Mouse (Mus musculus): ENCODE measurements around the gene Medag. TPM values are rescaled to one million over a fixed set of nuclear protein-coding genes. Genes with fewer than 3 reads are reported as not detected.

Gene Medag
- total RNA-seq, 2 experiments from 2014 or later: 18.6 to 23.0 TPM

DNA sequence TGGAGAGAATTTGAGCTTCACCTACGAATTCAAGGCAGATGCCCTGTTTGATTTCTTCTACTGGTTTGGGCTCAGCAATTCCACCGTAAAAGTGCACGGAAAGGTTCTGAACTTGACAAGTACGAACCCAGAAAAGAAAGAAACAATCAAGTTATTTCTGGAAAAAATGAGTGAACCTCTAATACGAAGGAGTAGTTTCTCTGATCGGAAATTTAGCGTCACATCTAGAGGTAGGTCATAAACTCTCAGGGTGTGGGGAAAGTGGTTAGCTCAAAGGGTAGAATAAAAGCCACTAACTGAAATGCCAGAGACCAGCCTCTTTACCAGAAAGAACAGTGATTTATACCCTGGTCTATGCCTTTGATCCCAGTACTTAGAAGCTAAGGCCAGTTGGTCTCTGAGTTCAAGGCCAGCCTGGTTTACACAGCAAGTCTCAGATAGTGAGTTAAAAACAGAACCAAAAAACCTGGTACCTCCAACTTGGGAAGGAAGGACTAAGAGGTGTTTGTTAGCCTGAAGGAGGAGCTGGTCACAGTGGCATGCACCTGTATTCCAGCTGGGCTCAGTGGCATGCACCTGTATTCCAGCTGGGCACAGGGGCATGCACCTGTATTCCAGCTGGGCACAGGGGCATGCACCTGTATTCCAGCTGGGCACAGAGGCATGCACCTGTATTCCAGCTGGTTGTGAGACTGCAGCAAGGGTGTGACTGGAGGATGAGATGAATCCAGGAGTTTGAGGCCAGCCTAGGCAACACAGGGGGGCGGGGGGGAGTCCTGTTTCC is 15.9 kb downstream of the Medag start:
- DNase-seq (ENCODE audit: low spot score in 2 of 2): no peak

DNA sequence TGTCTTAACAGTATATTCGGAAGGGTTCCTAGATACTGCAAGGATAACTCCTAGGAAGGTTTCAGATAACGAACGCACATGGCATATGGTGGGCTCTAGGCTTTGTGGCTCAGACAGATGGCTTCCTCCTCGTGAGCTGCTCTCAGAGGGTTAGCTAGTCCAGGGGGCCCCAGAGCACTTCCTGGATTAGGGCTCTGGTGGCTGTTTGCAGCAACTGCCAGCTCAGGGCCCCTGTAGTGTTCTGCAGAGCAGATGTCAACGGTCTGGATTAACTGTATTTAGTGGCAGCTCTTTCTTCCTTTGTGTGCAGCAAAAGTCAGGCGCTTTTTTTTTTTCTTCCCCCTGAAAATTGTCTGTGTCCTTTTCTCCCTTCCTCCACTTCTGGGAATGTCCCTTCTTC is 16.8 kb downstream of the Medag start:
- no peak for DNase-seq (ENCODE audit: low spot score in 2 of 2)

DNA sequence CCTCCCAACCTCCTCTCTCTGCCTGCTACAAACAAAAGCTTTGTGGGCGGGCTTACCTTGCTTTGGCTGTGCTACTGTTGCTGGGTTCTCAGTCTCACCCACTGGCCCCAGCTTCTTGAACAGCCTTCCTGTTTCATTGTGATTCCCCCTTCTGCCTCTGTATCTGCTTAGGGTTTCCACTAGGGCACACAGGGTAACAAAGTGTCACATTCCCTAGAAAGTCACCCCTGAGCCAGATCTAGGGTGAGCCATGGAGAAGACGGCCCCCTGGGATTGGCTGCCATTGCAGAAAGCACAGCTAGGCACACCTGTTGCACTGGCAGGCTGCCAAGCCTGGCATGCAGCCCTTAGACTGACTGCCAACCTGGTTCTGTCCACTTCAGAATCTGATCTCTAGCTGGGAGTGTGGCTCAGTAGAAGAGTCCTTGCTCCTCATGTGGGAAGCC is 17.3 kb downstream of the Medag start:
- no peak for DNase-seq (ENCODE audit: low spot score in 2 of 2)

DNA sequence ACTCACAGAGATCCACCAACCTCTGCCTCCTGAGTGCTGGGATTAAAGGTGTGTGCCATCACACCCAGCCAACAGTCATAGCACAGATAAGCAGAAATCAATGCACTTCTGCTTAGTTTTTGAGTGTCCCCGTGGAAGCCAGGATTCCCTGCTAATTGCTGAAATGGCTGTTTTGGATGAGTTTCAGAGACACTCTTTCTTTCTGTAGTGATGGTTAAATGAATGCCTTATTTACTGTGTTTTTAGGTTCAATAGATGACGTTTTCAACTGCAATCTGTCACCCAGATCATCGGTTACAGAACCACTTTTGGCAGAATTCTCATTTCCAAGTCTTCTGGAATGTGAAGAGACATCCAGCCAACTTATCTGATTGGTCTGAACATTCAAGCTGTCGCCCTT is 18.0 kb downstream of the Medag start:
- no peak for DNase-seq (ENCODE audit: low spot score in 2 of 2)

DNA sequence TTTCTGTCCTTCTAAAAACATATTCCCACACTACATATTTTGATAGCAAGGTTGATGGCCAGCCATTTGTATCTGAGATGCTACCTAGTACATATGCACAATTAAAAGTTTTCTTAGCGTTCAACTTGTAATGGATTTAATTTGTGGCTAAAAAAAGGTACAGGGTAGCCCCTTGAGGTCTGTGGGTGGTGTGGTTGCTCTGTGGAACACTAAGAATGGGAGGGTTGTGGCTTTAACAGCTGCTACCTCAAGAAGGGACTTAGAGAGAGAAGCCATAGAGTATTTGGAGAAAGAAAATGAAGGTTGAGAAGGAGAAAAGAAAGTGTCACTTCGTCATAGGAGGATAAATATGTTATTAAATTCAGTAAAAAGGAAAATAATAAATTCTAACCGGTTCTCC is 19.4 kb downstream of the Medag start:
- DNase-seq (ENCODE audit: low spot score in 2 of 2): no peak

DNA sequence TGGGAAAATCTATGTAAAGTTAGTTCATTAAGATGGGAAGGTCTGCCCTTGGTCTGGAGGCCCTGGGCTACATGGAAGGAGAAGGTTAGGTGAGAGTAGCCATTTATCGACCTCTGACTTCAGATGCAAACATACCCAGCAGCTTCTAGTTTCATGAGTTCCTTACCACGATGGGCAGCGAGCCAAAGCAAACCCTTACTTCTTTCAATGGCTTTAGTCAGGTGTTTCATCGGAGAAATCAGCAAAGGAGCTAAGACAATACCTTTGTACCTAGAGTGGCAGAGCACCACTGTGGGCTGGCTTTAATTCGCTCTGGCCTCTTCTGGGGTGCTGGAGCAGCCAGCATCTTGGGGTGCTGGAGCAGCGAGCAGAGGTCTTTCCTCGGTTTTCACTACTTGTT is 22.1 kb downstream of the Medag start:
- DNase-seq (ENCODE audit: low spot score in 2 of 2): no peak

DNA sequence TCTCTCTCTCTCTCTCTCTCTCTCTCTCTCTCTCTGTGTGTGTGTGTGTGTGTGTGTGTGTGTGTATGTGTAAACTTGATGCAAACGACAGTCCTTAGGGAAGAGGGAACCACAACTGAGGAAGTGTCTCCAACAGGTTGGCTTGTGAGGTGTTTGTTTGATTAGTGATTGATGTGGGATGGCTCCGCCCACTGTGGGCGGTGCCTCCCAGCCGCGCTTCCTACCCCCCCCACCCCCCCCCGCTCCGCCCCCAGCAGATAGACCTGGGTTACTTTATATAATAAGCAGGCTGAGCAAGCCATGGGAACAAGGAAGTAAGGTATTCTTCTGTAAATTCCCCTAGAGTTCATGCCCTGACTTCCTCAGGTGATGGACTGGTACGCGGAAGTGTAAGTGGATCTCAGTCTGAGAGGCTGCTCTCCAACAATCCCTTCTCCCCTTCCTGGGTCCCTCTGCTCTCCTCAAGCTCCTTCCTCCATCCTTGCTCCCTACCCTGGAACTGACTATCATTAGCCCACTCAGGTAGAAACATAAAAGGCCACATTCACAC is 22.7 kb downstream of the Medag start:
- no peak for DNase-seq (ENCODE audit: low spot score in 2 of 2)

DNA sequence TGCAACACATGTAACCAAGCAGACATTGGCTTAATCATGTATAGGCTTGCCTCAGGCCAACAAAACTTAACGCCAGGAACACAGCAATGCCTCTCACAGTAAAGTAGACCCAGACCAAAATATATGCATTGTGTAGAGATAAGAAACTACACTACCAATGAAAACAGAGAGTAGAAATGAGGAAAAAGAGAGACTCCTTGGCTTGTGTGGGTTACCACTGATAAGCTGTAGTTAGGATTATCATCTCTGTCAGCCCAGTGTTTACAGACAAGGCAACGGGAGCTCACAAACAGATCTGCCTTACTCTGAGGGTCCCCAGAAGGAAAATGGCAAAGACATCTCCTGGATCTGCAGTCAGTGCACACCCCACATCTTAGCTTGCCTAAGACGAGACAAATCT is 25.0 kb downstream of the Medag start:
- no peak for DNase-seq (ENCODE audit: low spot score in 2 of 2)

DNA sequence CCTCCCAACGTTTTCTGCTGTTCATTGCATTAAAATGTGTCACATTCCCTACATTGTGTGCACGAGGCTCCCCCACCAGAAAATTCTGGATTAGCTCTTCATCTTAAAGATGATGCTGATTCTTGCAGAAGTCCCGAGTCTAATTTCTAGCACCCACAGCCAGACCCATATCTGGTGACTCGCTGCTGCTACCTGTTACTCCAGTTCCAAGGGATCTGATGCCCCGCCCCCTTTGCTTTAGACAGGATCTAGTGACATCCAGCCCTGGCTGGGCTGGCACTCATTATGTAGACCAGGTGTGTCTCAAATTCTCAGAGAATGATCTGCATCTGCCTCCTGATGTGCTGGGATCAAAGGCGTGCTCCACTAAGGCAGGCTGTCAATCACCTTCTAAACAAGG is 25.6 kb downstream of the Medag start:
- no peak for DNase-seq (ENCODE audit: low spot score in 2 of 2)

DNA sequence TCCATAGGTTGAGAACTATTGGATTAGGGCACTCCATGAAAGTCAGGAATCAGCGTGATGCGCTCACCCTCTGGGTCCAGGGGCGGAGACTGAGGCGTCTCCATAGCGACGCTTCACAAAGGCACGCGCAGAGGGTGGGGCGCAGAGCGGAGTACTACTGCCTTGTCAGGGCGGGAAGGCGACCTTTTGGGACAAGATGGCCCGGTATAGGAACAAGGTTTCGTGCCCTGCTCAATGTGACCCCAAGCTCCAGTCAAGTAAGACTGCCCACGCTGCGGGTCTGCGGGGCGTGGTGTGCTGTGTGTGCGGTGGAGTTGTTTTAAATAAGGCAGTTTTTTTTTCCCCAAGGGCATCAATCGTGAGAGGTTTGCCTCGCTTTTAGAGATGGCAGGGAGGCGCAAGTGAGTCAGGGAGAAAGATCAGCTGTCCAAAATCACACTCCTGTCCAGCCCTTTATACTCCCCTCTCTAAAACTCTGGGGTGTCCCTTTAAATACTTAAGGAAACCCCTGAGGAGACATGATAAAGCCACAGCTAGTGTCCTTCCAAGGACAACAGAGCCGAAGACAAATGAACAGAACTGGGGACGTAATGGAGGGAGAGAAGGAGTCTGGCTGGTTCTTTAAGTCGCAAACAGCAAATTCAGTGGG is 28.1 kb downstream of the Medag start, which contains the start of gene Tex26:
Gene Tex26, plus strand, starts transcription at position 130 of the 649 bp plus-strand sequence.
- DNase-seq (ENCODE audit: low spot score in 2 of 2): peak; percentile 40 to 57

DNA sequence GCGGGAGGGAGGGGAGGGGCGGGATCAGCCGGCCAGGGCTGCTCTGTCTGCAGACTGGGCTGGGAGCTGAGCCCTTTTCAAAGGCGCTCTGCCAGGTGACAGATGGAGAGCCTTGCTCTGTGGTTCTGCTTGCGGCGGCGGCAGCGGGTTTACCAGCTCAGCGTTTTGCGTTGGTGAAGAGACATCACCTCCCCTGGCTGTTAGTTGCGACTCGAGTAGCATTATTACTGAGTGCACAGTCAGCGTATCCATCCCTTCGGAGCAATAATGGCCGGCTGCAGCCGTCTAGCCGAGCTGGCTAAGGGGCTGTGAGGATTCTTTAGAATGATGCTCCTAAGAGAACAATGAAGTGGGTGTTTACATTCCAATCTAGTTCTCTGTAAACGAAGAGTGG is 28.6 kb downstream of the Medag start:
- DNase-seq (ENCODE audit: low spot score in 2 of 2): peak; percentile 76 to 85

DNA sequence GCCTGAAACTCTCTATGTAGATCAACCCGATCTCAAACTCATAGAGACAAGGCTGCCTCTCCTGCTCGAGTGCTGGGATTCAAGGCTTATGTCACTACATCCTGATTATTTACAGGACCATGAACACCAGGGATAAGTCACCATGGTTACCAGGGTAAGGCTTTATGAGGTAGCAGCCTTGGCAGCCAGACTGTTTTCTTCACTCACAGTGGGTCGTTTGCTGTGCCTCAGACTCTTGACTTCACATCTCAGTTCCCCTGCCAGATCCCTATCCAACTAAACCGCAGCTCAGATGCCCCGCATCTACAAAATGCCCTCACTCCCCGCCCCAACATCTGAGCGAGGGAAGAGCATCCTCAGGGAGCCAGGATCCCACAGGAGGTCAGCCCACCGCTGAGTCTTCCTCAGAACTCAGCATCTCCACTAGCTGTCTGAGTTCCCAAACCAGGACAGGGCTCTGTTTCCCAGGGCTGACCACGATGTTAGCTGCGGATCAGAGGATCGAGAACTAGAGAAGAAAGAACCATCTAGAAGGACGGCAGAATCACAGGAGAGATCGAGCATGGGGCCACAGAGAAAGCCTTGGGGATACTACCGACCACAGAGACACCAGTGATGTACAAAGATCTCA is 30.2 kb downstream of the Medag start:
- DNase-seq (ENCODE audit: low spot score in 2 of 2): no peak

DNA sequence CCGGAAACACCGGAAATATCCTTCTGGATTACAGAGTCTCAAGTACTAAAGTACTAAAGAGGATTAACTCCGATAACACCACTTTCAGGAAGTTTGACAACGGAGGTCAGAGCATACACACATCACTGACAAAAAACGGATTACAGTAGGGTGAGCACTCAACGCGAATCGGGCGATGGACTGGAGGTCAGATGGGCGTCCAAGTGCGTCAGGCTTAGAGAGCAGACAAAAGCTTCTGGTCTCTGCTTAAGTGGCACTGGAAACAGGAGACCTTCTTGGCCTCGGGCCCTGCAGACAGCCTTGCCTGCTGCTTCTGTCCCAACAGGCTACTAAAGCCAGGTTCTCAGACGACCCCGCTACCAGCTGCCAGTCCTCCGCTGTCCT is 30.7 kb downstream of the Medag start:
- no peak for DNase-seq (ENCODE audit: low spot score in 2 of 2)

DNA sequence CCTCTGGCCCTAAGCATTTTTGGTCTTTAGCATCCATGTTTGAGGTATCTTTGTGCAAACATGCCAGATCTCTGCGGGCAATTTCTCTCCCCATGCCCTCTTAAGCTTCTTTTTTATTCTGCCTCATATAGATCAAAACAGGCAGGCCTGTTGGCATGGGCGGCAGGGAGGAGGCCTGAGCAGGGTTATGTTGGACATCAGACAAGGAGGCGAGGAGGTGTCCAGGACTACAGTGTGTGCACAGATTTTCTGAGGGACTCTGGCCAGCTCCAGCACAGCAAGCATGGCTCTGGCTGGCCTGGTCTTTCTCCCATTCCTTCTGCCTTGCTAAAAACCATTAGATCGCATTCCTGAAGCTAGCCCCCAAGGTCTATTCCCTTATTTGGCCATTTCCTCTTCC is 32.9 kb downstream of the Medag start:
- DNase-seq (ENCODE audit: low spot score in 2 of 2): no peak

DNA sequence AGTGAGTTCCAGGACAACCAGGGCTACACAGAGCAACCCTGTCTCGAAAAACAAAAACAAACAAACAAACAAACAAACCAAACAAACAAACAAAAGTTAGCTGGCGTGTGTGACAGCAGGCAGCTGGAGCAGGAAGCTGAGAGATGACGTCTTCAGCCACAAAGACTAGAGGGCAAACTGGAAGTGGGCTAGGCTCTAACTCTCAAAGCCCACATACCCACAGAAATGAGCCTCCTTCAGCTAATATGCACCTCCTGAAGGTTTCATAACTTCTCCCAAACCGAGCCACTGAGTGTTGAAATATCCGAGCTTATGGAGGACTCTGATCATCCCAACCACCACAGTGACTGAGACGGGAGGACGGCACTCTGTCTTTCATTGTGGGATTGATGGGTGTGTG is 34.9 kb downstream of the Medag start:
- DNase-seq (ENCODE audit: low spot score in 2 of 2): no peak

DNA sequence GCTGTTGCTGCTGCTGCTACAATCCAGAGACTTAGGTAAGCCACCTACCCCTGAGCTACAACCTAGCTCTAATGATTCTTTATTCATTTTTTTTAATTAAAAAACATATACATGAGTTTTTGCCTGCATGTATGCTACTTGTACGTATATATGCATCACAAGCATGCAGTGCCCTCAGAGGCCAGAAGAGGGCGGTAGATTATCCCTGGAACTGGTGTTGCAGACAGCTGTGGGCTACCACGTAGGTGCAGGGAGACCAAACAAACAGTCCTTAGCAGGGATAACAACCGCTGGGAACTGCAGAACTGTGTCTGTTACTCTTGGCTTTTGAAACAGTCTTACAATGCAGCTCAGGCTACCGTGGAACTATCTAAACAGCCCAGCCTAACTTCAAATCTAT is 36.2 kb downstream of the Medag start:
- no peak for DNase-seq (ENCODE audit: low spot score in 2 of 2)

DNA sequence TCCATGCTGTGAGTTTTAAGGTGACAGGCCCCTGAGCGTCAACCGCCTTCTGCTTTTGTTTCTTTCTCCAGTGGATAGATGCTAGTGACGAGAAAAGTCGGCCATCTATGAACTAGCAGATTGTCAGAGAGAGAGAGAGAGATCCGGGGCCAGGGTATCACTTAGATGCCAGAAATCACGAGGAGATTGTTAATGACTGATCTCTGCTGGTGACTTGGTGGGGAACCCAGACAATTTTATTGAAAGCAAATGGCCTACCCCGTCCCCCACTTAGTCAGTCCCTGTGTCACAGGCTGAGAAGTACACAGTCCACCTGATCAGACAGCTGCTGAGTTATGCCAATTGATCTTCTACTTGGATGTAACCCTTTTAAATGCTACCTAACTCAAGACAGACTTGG is 37.9 kb downstream of the Medag start:
- DNase-seq (ENCODE audit: low spot score in 2 of 2): no peak

DNA sequence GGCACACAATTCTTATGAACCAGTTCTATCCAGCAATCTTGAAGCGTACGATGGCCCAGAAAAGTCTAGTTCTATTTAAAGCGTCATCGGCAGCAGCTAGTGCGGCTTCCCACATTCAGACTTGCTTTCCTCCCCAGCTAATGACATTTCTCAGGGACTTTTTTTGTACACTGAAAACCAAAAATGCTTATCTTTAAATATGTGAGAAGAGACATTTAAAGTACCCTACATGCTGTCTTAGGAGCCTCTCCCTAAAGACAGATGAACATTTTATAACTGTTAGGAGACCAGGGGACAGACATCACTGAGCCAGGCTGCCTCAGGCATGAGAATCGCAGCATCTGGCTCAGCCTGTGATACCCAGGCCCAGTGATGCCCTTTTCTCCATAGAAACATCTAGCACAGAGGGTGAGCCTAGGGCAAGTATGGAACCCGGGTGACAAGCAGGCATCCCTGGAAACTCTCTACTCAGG is 39.7 kb downstream of the Medag start:
- peak in 1 of 2 experiments; percentile 18 for DNase-seq (ENCODE audit: low spot score in 2 of 2)

DNA sequence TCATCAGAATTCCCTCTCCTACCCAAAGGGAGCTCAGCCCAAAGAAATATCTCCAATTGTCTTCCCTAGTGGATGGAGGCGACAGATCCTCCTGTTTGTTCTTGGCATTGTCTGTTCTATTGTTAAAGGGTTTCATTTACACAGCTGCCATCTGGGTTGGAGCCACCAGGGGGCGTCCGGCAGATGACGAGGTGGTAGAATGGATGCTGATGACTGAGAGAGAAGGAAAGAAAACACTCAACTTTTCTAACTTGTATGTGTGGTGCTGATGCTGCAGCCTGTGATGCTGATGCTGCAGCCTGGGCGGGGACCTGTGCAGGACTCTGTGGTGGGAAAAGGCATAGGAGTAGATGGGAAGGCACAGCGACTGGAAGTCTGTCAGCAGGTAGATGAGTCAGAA is 42.7 kb downstream of the Medag start:
- peak; percentile 77 to 80 for DNase-seq (ENCODE audit: low spot score in 2 of 2)

DNA sequence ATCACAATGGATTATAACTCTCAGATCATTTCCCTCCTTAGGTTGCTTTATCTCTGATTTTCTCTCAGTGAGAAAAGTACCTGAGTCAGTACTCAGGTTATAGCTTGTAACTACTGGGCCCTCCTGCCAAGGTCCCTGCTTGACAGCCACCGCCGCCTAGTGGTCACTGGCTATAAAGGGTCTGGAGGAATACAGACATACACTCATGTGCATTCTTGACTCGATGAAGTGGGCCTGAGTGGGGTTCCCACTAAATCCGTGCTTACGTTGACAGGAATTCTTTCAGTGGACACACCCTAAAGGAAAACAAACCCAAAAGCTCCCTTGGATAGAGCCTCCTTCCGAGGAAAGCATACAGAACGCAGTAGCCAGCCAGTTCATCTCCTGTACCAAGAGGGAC is 45.0 kb downstream of the Medag start:
- DNase-seq (ENCODE audit: low spot score in 2 of 2): no peak

DNA sequence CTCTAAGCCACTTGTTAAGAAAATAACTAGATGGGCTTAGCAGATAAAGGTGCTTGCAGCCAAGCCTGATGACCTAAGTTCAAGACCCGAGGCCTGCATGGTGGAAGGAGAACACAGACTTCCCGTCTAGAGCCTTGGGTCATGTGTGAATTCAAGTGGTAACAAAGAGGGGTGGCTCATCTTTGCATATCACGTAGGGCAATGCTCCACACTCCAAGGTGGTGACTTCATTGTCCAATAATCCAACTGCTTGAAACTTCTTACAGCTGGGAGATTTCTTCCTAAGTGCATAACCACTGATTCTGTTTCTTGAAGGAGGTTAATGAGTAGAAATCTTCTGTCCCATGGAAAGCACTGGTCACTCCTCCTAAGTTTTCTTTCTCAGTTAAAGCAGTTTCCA is 50.5 kb downstream of the Medag start:
- no peak for DNase-seq (ENCODE audit: low spot score in 2 of 2)

DNA sequence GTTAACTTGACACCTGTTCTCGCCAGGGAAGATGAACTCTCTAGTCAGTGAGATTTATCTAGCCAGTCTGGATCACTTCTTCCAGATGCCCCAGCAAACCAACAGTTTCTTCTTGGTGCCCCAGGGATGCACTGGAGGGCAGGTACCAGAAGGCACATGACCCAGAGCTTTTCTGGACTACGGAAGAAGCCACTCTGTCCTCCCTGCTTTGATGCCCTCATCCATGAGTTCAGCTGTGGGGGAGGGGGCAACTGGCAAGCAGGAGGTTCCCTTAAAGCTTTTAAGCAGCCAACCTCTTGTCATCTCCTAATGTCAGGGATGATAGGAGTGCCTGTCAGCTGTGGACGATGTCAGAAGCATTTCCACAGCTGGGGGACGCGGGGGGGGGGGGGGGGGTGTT is 53.8 kb downstream of the Medag start:
- no peak for DNase-seq (ENCODE audit: low spot score in 2 of 2)

Measured in left cerebral cortex, adult 18-20 months (tissue).